9 mouse cellular contexts compared by ENCODE assay signal in genomic region chr9:33856169-33856568, GRCm38 (mm10).
DNase-seq lines count a peak whose midpoint lies in the region; ATAC-seq lines count a peak whose summit lies in the region.
"Had no signal": no experiment of that assay in that cellular context is flagged by ENCODE, and none has a peak within 500 bp of the region (broad histone marks: within the 10 kb centered on the region; RNA-seq: fewer than 3 reads in every experiment).

No protein-coding gene starts in this region.

- H3K27me3 ChIP-seq in heart, embryonic 10.5 days (ENCODE audit: insufficient read depth, poor library complexity, severe bottlenecking): no peaks in the 10 kb centered on the region
- no peaks in the 10 kb centered on the region for H3K27me3 ChIP-seq in limb, embryonic 10.5 days (ENCODE audit: low read depth, poor library complexity, severe bottlenecking)
- H3K27me3 ChIP-seq: midbrain, embryonic 12.5 days had no signal

- no peak for ATAC-seq in erythroblast, adult 5-6 weeks (replicated peaks; ENCODE audit: low FRiP score, poor library complexity, severe bottlenecking)

- no peaks in the 10 kb centered on the region for H3K36me3 ChIP-seq in heart, embryonic 10.5 days
- H3K36me3 ChIP-seq in limb, embryonic 10.5 days: no peaks in the 10 kb centered on the region
- H3K36me3 ChIP-seq: midbrain, embryonic 12.5 days had no signal

- DNase-seq in heart, adult 11 months: peak; percentile 85
- no peak for DNase-seq in heart, embryonic 10.5 days (ENCODE audit: low spot score)
- peak; percentile 8 for DNase-seq in ovary, postnatal 36 days (ENCODE audit: low spot score)
- no peak for DNase-seq in ovary, postnatal 10 days (ENCODE audit: low spot score)
- DNase-seq in cerebellum, postnatal 10 days: peak; percentile 67
- DNase-seq in limb, embryonic 10.5 days (ENCODE audit: low spot score): peak; percentile 51
- no peak for DNase-seq in left cerebral cortex, postnatal 25 days (ENCODE audit: low spot score in 2 of 2)

- no peak overlapping the region for H3K27ac ChIP-seq in heart, embryonic 10.5 days
- H3K27ac ChIP-seq in limb, embryonic 10.5 days: no peak overlapping the region
- H3K27ac ChIP-seq: midbrain, embryonic 12.5 days had no signal

- H3K4me1 ChIP-seq in heart, embryonic 10.5 days: no peaks in the 10 kb centered on the region
- H3K4me1 ChIP-seq in limb, embryonic 10.5 days: no peaks in the 10 kb centered on the region
- H3K4me1 ChIP-seq: midbrain, embryonic 12.5 days had no signal

- 42% methylated on average over 2 of the region's 2 CpGs for WGBS in heart, embryonic 10.5 days
- WGBS in limb, embryonic 10.5 days: 36% methylated on average over 2 of the region's 2 CpGs

- H3K4me3 ChIP-seq in heart, embryonic 10.5 days: no peak overlapping the region
- no peak overlapping the region for H3K4me3 ChIP-seq in limb, embryonic 10.5 days
- H3K4me3 ChIP-seq: midbrain, embryonic 12.5 days had no signal

- no peaks in the 10 kb centered on the region for H3K9me3 ChIP-seq in heart, embryonic 10.5 days
- no peaks in the 10 kb centered on the region for H3K9me3 ChIP-seq in limb, embryonic 10.5 days (replicated peaks)
- H3K9me3 ChIP-seq: midbrain, embryonic 12.5 days had no signal

- intact Hi-C loops in left cerebral cortex, postnatal 25 days (cut with DNase I): no loop called here

Comparison
In these comparisons a context has a peak if more than half of its experiments do, and no peak if none do; other contexts are left out.
1. DNase-seq: peak in heart, adult 11 months (single experiment), ovary, postnatal 36 days (single experiment), cerebellum, postnatal 10 days (2 of 2) and limb, embryonic 10.5 days (single experiment); none in heart, embryonic 10.5 days (single experiment), ovary, postnatal 10 days (single experiment) and left cerebral cortex, postnatal 25 days (0 of 2).